Mouse (Mus musculus): Measurements from ENCODE around the gene Gm9507.
"Not testable (repeated sequence)": the region's sequence is repeated elsewhere in the genome, so short reads cannot be mapped to it uniquely, and the experiment has no call there.

The Gm9507 gene

GRCm38 (mm10) chr10:77771225-77771624, 40.4 kb downstream of the Gm9507 start, which contains the start of gene Gm3238:
Gene Gm3238, minus strand, starts transcription at chr10:77771325.
- DNase-seq (ENCODE audit: low spot score), result not testable (repeated sequence)

- DNase-seq (ENCODE audit: low spot score), result no peak
Measured at GRCm38 (mm10) chr10:77769727-77770126, 41.9 kb downstream of the Gm9507 start.

Data from urinary bladder, postnatal 14 days (tissue).